10 mouse cellular contexts compared by ENCODE assay signal in the genomic region with DNA sequence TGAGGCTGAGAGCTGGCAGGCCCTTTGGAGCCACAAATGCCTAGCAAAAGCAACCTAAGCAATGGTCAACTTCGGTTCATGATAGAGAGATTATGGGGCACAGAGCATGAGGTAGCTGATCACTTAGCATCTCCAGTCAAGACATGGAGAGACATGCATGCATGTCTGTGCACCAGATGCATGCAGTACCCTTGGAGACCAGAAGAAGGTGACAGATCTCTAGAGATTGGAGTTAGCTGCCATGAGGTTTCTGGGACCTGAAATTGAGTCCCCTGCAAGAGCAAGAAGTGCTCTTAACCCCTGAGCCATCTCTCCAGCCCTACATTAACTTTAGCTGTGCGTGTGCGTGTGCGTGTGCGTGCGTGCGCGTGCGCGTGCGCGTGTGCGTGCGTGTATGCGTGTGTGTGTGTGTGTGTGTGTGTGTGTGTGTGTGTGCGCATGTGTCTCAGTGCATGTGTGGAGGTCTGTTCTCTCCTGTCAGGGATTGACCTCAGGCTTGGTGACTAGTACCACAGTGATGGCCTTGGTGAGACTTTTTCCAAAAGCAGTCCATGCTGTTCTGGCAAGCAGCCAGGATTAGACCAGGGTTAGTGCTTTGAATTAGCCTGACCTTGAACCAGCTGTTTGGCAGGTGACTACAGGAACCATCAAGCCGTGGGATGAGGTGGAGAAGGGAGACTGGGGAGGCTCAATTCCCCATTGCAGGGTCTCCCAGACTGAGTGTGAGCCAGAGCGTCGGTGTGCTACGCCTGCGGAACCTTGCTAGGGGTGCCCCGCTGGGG. TPM values are rescaled to one million over a fixed set of nuclear protein-coding genes. Genes with fewer than 3 reads are reported as not detected.
DNase-seq lines count a peak whose midpoint lies in the region; ATAC-seq and TF ChIP-seq lines count a peak whose summit lies in the region.
"Had no signal": no experiment of that assay in that cellular context is flagged by ENCODE, and none has a peak within 500 bp of the region (broad histone marks: within the 10 kb centered on the region; RNA-seq: fewer than 3 reads in every experiment).

No protein-coding gene starts in this region.

- H3K9me3 ChIP-seq in ES-E14 (ENCODE audit: control insufficient read depth, insufficient read depth, low read depth, low read length): no peaks in the 10 kb centered on the region
- H3K9me3 ChIP-seq in liver, embryonic 16.5 days (replicated peaks; ENCODE audit: control insufficient read depth, low read length): no peaks in the 10 kb centered on the region
- no peaks in the 10 kb centered on the region for H3K9me3 ChIP-seq in midbrain, embryonic 10.5 days (replicated peaks)
- H3K9me3 ChIP-seq: embryonic facial prominence, embryonic 12.5 days had no signal

- no peak overlapping the region for H3K4me2 ChIP-seq in liver, embryonic 16.5 days (ENCODE audit: low read depth, low read length)
- H3K4me2 ChIP-seq: embryonic facial prominence, embryonic 12.5 days had no signal

- peak; percentile 65 for DNase-seq in liver, adult 2 months (ENCODE audit: extremely low read depth, low read depth, low spot score)
- DNase-seq in liver: no peak
- peak; percentile 38 for DNase-seq in ES-E14 (ENCODE audit: low read depth, low spot score)
- peak; percentile 47 for DNase-seq in adrenal gland, postnatal 25 days
- DNase-seq in midbrain, embryonic 10.5 days (ENCODE audit: low spot score): no peak
- no peak for DNase-seq in left cerebral cortex, postnatal 10 days (ENCODE audit: extremely low spot score in 1 of 2, low spot score in 2 of 2)
- DNase-seq in T-cell, adult 2 months (ENCODE audit: low spot score): no peak
- DNase-seq: left cerebral cortex, postnatal 4 days had no signal

- H3K79me2 ChIP-seq in liver, adult 2 months (ENCODE audit: control insufficient read depth, insufficient read depth, low read length): no peaks in the 10 kb centered on the region

- 0 out of 2 replicates have a peak, but pooled peaks have one; percentile 4 for TF ChIP-seq CTCF in liver, adult 2 months (IDR thresholded peaks at IDR 0.05; ENCODE audit: low read depth, low read length)

- in situ Hi-C loops in ES-E14 (cut with MboI; ENCODE audit: low sequenced_read_pairs in 2 of 2, unreplicated experiment in 2 of 2): no loop called here

- H3K9ac ChIP-seq in liver, adult 2 months (ENCODE audit: low read depth, low read length): no peak overlapping the region
- no peak overlapping the region for H3K9ac ChIP-seq in ES-E14 (ENCODE audit: insufficient read depth, low read depth, low read length, poor library complexity, severe bottlenecking)
- no peak overlapping the region for H3K9ac ChIP-seq in liver, embryonic 16.5 days (ENCODE audit: low read depth, low read length)
- H3K9ac ChIP-seq: embryonic facial prominence, embryonic 12.5 days had no signal

- intact Hi-C loops in left cerebral cortex, postnatal 10 days (cut with DNase I): no loop called here

- no peak overlapping the region for H3K27ac ChIP-seq in liver, adult 2 months (replicated peaks; ENCODE audit: insufficient read depth, low read depth, low read length)
- no peak overlapping the region for H3K27ac ChIP-seq in ES-E14 (ENCODE audit: insufficient read depth, low read depth, low read length, poor library complexity, severe bottlenecking)
- H3K27ac ChIP-seq in liver, embryonic 16.5 days (ENCODE audit: low read length): no peak overlapping the region
- no peak overlapping the region for H3K27ac ChIP-seq in midbrain, embryonic 10.5 days (replicated peaks)
- H3K27ac ChIP-seq: embryonic facial prominence, embryonic 12.5 days had no signal

- ATAC-seq in liver, embryonic 16.5 days (ENCODE audit: low read depth): 0 out of 2 replicates have a peak, but pooled peaks have one; percentile 16

- no peaks in the 10 kb centered on the region for H3K36me3 ChIP-seq in liver, adult 2 months (ENCODE audit: control insufficient read depth, insufficient read depth, low read length)
- H3K36me3 ChIP-seq in ES-E14 (ENCODE audit: control insufficient read depth, insufficient read depth, low read length, poor library complexity, severe bottlenecking): no peaks in the 10 kb centered on the region
- no peaks in the 10 kb centered on the region for H3K36me3 ChIP-seq in liver, embryonic 16.5 days (ENCODE audit: control insufficient read depth, insufficient read depth)
- H3K36me3 ChIP-seq in midbrain, embryonic 10.5 days: no peaks in the 10 kb centered on the region
- H3K36me3 ChIP-seq: embryonic facial prominence, embryonic 12.5 days had no signal

- WGBS in liver, adult 2 months: 93% methylated on average over 22 of the region's 22 CpGs
- whole genome bisulfite sequencing in liver, embryonic 16.5 days (ENCODE audit: insufficient replicate concordance): 85% methylated on average over 22 of the region's 22 CpGs
- 84% methylated on average over 22 of the region's 22 CpGs for WGBS in midbrain, embryonic 10.5 days

- no peak for TF ChIP-seq POLR2A in liver, adult 2 months (IDR thresholded peaks at IDR 0.05; ENCODE audit: extremely low read depth, insufficient read depth, low read length)

- no peak overlapping the region for H3K4me3 ChIP-seq in liver, adult 2 months (ENCODE audit: insufficient read depth, low read depth, low read length)
- no peak overlapping the region for H3K4me3 ChIP-seq in ES-E14 (ENCODE audit: insufficient read depth in 1 of 2, low read depth in 1 of 2, low read length in 2 of 2, poor library complexity in 1 of 2, severe bottlenecking in 1 of 2)
- no peak overlapping the region for H3K4me3 ChIP-seq in liver, embryonic 16.5 days (ENCODE audit: low read depth, low read length)
- H3K4me3 ChIP-seq in midbrain, embryonic 10.5 days: no peak overlapping the region
- H3K4me3 ChIP-seq: embryonic facial prominence, embryonic 12.5 days had no signal

- H3K27me3 ChIP-seq in liver, adult 2 months (ENCODE audit: control insufficient read depth, insufficient read depth, low read length): no peaks in the 10 kb centered on the region
- no peaks in the 10 kb centered on the region for H3K27me3 ChIP-seq in liver, embryonic 16.5 days (ENCODE audit: control insufficient read depth, insufficient read depth, low read depth, low read length)
- no peaks in the 10 kb centered on the region for H3K27me3 ChIP-seq in midbrain, embryonic 10.5 days (ENCODE audit: low read depth, poor library complexity, severe bottlenecking)
- H3K27me3 ChIP-seq: embryonic facial prominence, embryonic 12.5 days had no signal

- H3K4me1 ChIP-seq in liver, adult 2 months (ENCODE audit: control insufficient read depth, insufficient read depth, low read length): peaks cover 12% of the 10 kb centered on the region
- H3K4me1 ChIP-seq in ES-E14 (ENCODE audit: control insufficient read depth in 2 of 2, insufficient read depth in 2 of 2, low read length in 2 of 2, poor library complexity in 1 of 2): peaks cover 0 to 4% of the 10 kb centered on the region in 2 experiments; a peak in 1 of 4 replicates
- H3K4me1 ChIP-seq in liver, embryonic 16.5 days (ENCODE audit: control insufficient read depth, low read depth, low read length): peaks cover 9% of the 10 kb centered on the region
- H3K4me1 ChIP-seq in midbrain, embryonic 10.5 days: 0 out of 2 replicates have a peak, but pooled peaks cover 4% of the 10 kb centered on the region

TF ChIP-seq in ES-E14, 5 proteins besides CTCF, POLR2A, EP300 and RAD21:
- no peak for TF ChIP-seq ZC3H11A (IDR thresholded peaks at IDR 0.05; ENCODE audit: borderline replicate concordance, low read depth, low read length)
- TF ChIP-seq ZNF384 (IDR thresholded peaks at IDR 0.05; ENCODE audit: low read depth, low read length): no peak
- TF ChIP-seq HCFC1 (IDR thresholded peaks at IDR 0.05; ENCODE audit: borderline replicate concordance, insufficient read depth, low read length): no peak
- no peak for TF ChIP-seq CHD2 (IDR thresholded peaks at IDR 0.05; ENCODE audit: low read depth, low read length)
- no peak for TF ChIP-seq MAFK (IDR thresholded peaks at IDR 0.05; ENCODE audit: insufficient read depth, low read depth, low read length)

RNA-seq across cellular contexts. Expression of a gene that starts 37.8 kb away (rescaled TPM):
- total RNA-seq in liver, adult 2 months (2014; rRNA removed): 0.18 TPM in 1 of 2 replicates, not detected in the other
- 0.02 TPM in 2 replicates for polyA plus RNA-seq in liver, adult 2 months (2012; rRNA removed)
- total RNA-seq in ES-E14 (2012; rRNA removed): 0.11 and 0.13 TPM in 2 replicates
- total RNA-seq in adrenal gland, postnatal 25 days (2021): not detected in 2 replicates
- polyA plus RNA-seq in liver, embryonic 16.5 days (2015; fragmentation: Nextera tagmentation; extraction: Ambion mirVana): 0.70 and 0.78 TPM in 2 replicates
- polyA plus RNA-seq in midbrain, embryonic 10.5 days (2016; fragmentation: Nextera tagmentation; extraction: Ambion mirVana): 0.32 and 1.5 TPM in 2 replicates
- total RNA-seq in left cerebral cortex, postnatal 10 days (2021): not detected
- total RNA-seq: left cerebral cortex, postnatal 4 days had no signal

RNA-seq across cellular contexts. Expression of a gene that starts 54.2 kb away (rescaled TPM):
- 1.9 and 4.9 TPM in 2 replicates for total RNA-seq in liver, adult 2 months (2014; rRNA removed)
- 33.4 and 35.7 TPM in 2 replicates for polyA plus RNA-seq in liver, adult 2 months (2012; rRNA removed)
- 47.1 and 63.7 TPM in 2 replicates for total RNA-seq in ES-E14 (2012; rRNA removed)
- total RNA-seq in adrenal gland, postnatal 25 days (2021): 34.8 and 52.2 TPM in 2 replicates
- polyA plus RNA-seq in liver, embryonic 16.5 days (2015; fragmentation: Nextera tagmentation; extraction: Ambion mirVana): 2.7 and 2.8 TPM in 2 replicates
- polyA plus RNA-seq in midbrain, embryonic 10.5 days (2016; fragmentation: Nextera tagmentation; extraction: Ambion mirVana): 8.4 and 9.8 TPM in 2 replicates
- 100 to 1,000 TPM in 1 of 2 experiments, 10 to 100 TPM in 1; 93.2 to 107 TPM for total RNA-seq in left cerebral cortex, postnatal 10 days (2021)

Comparison
In these comparisons a context has a peak if more than half of its experiments do, and no peak if none do; other contexts are left out.
1. DNase-seq: peak in liver, adult 2 months (single experiment), ES-E14 (single experiment) and adrenal gland, postnatal 25 days (single experiment); none in liver (single experiment), midbrain, embryonic 10.5 days (single experiment), left cerebral cortex, postnatal 10 days (0 of 2) and T-cell, adult 2 months (single experiment).